Mouse (Mus musculus) small intestine, adult 2 months (tissue): ENCODE data around the gene Tmem150c. TPM values are rescaled to one million over a fixed set of nuclear protein-coding genes. Genes with fewer than 3 reads are reported as not detected.

Experiments used
- H3K27ac ChIP-seq: fragments of 200-500 bp; 2 replicates; pipeline ENCODE4 v1.5.1; 2012; ENCODE audit warnings: low read depth, low read length, control low read depth, inconsistent platforms; ENCODE audit not compliant: insufficient read depth
- H3K27me3 ChIP-seq: fragments of 200-500 bp; 2 replicates; pipeline ENCODE4 v1.6.1; 2012; ENCODE audit warnings: mild to moderate bottlenecking, moderate library complexity, low read length, inconsistent platforms; ENCODE audit not compliant: control insufficient read depth, insufficient read depth
- H3K36me3 ChIP-seq: fragments of 200-500 bp; 2 replicates; pipeline ENCODE4 v1.6.1; 2012; ENCODE audit warnings: mild to moderate bottlenecking, low read length, control low read depth, inconsistent platforms; ENCODE audit not compliant: control insufficient read depth, insufficient read depth
- H3K4me1 ChIP-seq: fragments of 200-500 bp; 2 replicates; pipeline ENCODE4 v1.6.1; 2012; ENCODE audit warnings: low read length, inconsistent platforms, mixed read lengths; ENCODE audit not compliant: control insufficient read depth, insufficient read depth, insufficient read length
- H3K4me3 ChIP-seq: fragments of 200-500 bp; 2 replicates; pipeline ENCODE4 v1.5.1; 2012; ENCODE audit warnings: low read depth, mild to moderate bottlenecking, control low read depth, inconsistent platforms, low read length, moderate library complexity
- CTCF ChIP-seq: fragments of 200-500 bp; IDR thresholded peaks from 2 replicates; pipeline ENCODE4 v1.5.1; 2012; ENCODE audit warnings: low read depth, mild to moderate bottlenecking, control low read depth, inconsistent platforms, low read length, moderate library complexity, mixed read lengths; ENCODE audit not compliant: insufficient replicate concordance, insufficient read length; ENCODE audit errors: extremely low read depth
- POLR2A ChIP-seq: fragments of 200-500 bp; IDR thresholded peaks from 2 replicates; pipeline ENCODE4 v1.6.1; 2012; ENCODE audit warnings: low read depth, mild to moderate bottlenecking, control low read depth, inconsistent platforms, low read length, moderate library complexity
- WGBS: fragments of 180-500 bp; shearing (Covaris S2); methylation state at CpG from one replicate; pipeline ENCODE4 v1.1.7; 2018; 5-methylcytosine and 5-hydroxymethylcytosine counted together
- polyA plus RNA-seq: library from polyadenylated mRNA; depleted of rRNA; stranded (reverse); fragments of >200 nt; gene quantifications from 2 replicates; pipeline ENCODE4 v1.2.3, GENCODE M21; 2012

Tmem150c gene
- polyA plus RNA-seq, 1 experiment, result 0.04 TPM

GRCm38 (mm10) chr5:100069526-100069925, 90.1 kb downstream of the Tmem150c start:
- Histone ChIP-seq H3K27ac (no peak overlapping the region), H3K36me3 (peaks cover 28% of the 10 kb centered on the region), H3K27me3 (no peaks in the 10 kb centered on the region), H3K4me3 (no peak overlapping the region), H3K4me1 (no peaks in the 10 kb centered on the region)
- TF ChIP-seq POLR2A (no peak), CTCF (no peak)
- WGBS, result 90% methylated on average over 2 of the region's 2 CpGs

GRCm38 (mm10) chr5:100067579-100067978, 92.0 kb downstream of the Tmem150c start:
- no peak overlapping the region for H3K4me3 ChIP-seq
- H3K27ac ChIP-seq, result no peak overlapping the region
- H3K27me3 ChIP-seq, result no peaks in the 10 kb centered on the region
- WGBS, result 91% methylated on average over 16 of the region's 16 CpGs
- no peaks in the 10 kb centered on the region for H3K4me1 ChIP-seq
- no peak for TF ChIP-seq CTCF
- TF ChIP-seq POLR2A, result no peak
- H3K36me3 ChIP-seq, result peaks cover 35% of the 10 kb centered on the region

- Histone ChIP-seq H3K27ac (no peak overlapping the region), H3K4me1 (no peaks in the 10 kb centered on the region), H3K4me3 (no peak overlapping the region), H3K27me3 (no peaks in the 10 kb centered on the region), H3K36me3 (peaks cover 50% of the 10 kb centered on the region)
- TF ChIP-seq POLR2A (no peak), CTCF (no peak)
- WGBS, result 91% methylated on average over 14 of the region's 14 CpGs
Measured at GRCm38 (mm10) chr5:100060876-100061275, 98.7 kb downstream of the Tmem150c start.

GRCm38 (mm10) chr5:100059326-100059725, 100.3 kb downstream of the Tmem150c start:
- Histone ChIP-seq H3K27me3 (no peaks in the 10 kb centered on the region), H3K27ac (no peak overlapping the region), H3K4me1 (peaks cover 12% of the 10 kb centered on the region), H3K36me3 (peaks cover 40% of the 10 kb centered on the region), H3K4me3 (no peak overlapping the region)
- no peak for TF ChIP-seq CTCF
- no peak for TF ChIP-seq POLR2A
- 83% methylated on average over 6 of the region's 6 CpGs for WGBS

- WGBS, result 81% methylated on average over 6 of the region's 6 CpGs
- H3K27me3 ChIP-seq, result no peaks in the 10 kb centered on the region
- H3K4me3 ChIP-seq, result no peak overlapping the region
- H3K36me3 ChIP-seq, result peaks cover 34% of the 10 kb centered on the region
- TF ChIP-seq CTCF (no peak), POLR2A (no peak)
- peaks cover 13% of the 10 kb centered on the region for H3K4me1 ChIP-seq
- no peak overlapping the region for H3K27ac ChIP-seq
Measured at GRCm38 (mm10) chr5:100058729-100059128, 100.9 kb downstream of the Tmem150c start.

GRCm38 (mm10) chr5:100057461-100058209, 102.0 kb downstream of the Tmem150c start:
- 76% methylated on average over 15 of the region's 15 CpGs for whole genome bisulfite sequencing

GRCm38 (mm10) chr5:100055866-100056369, 103.7 kb downstream of the Tmem150c start:
- Histone ChIP-seq H3K36me3 (peaks cover 18% of the 10 kb centered on the region), H3K4me1 (peaks cover 13% of the 10 kb centered on the region), H3K4me3 (no peak overlapping the region), H3K27ac (peak overlapping the region; percentile 65; the same call in 1 of the 2 replicates), H3K27me3 (no peaks in the 10 kb centered on the region)
- TF ChIP-seq POLR2A (no peak), CTCF (no peak)
- 50% methylated on average over 5 of the region's 5 CpGs for WGBS

More at GRCm38 (mm10) chr5:100057461-100058209, 102.0 kb downstream of the Tmem150c start:
- Histone ChIP-seq H3K36me3 (peaks cover 30% of the 10 kb centered on the region), H3K4me3 (no peak overlapping the region), H3K4me1 (peaks cover 13% of the 10 kb centered on the region), H3K27ac (no peak overlapping the region), H3K27me3 (no peaks in the 10 kb centered on the region)
- no peak for TF ChIP-seq CTCF
- TF ChIP-seq POLR2A, result no peak
